Comparison of ENCODE assay signal across 8 mouse cellular contexts in genomic region chr1:50925356-50925921, GRCm38 (mm10). TPM values are rescaled to one million over a fixed set of nuclear protein-coding genes. Genes with fewer than 3 reads are reported as not detected.
A peak's percentile ranks its signal among the peaks of the same experiment; 100 is the strongest.
DNase-seq lines count a peak whose midpoint lies in the region; ATAC-seq and TF ChIP-seq lines count a peak whose summit lies in the region.

No protein-coding gene starts in this region.

- DNase-seq in brain, embryonic 14.5 days (ENCODE audit: low read depth), result peak; percentile 82
- peak; percentile 47 to 52 for DNase-seq in cerebellum, postnatal 14 days
- no peak for DNase-seq in limb, embryonic 14.5 days (ENCODE audit: low spot score)
- DNase-seq in right cerebral cortex, postnatal 4 days, result peak; percentile 31
- no peak for DNase-seq in adrenal gland, adult (ENCODE audit: inconsistent age in 2 of 2, low spot score in 1 of 2)
- DNase-seq in gastrocnemius, postnatal 25 days, result no peak

- TF ChIP-seq POLR2A in brain, embryonic 14.5 days (IDR thresholded peaks at IDR 0.05; ENCODE audit: borderline replicate concordance, extremely low read depth, insufficient read depth, insufficient read length, poor library complexity, severe bottlenecking), result no peak
- no peak for TF ChIP-seq POLR2A in limb, embryonic 14.5 days (IDR thresholded peaks at IDR 0.05; ENCODE audit: borderline replicate concordance, extremely low read depth, insufficient read depth, insufficient read length)

- TF ChIP-seq CTCF in brain, embryonic 14.5 days (IDR thresholded peaks at IDR 0.05; ENCODE audit: borderline replicate concordance, extremely low read depth, insufficient read depth, insufficient read length), result no peak

- H3K9ac ChIP-seq in hindbrain, embryonic 13.5 days, result peak overlapping the region; percentile 85
- H3K9ac ChIP-seq in limb, embryonic 14.5 days (ENCODE audit: low read depth, low read length, severe bottlenecking), result no peak overlapping the region

- H3K27me3 ChIP-seq in hindbrain, embryonic 13.5 days, result 0 out of 2 replicates have a peak, but pooled peaks cover 3% of the 10 kb centered on the region
- H3K27me3 ChIP-seq in limb, embryonic 14.5 days (ENCODE audit: control insufficient read depth, insufficient read depth, low read length), result peaks cover 27% of the 10 kb centered on the region

- ATAC-seq in hindbrain, embryonic 13.5 days (ENCODE audit: low FRiP score), result no peak
- ATAC-seq in limb, embryonic 14.5 days (ENCODE audit: low FRiP score, low read depth), result no peak
- no peak for ATAC-seq in erythroid progenitor cell, adult 5-6 weeks (replicated peaks; ENCODE audit: low FRiP score, poor library complexity, severe bottlenecking)

- peak overlapping the region; percentile 83 for H3K4me3 ChIP-seq in hindbrain, embryonic 13.5 days
- H3K4me3 ChIP-seq in limb, embryonic 14.5 days (replicated peaks; ENCODE audit: low read length), result peak overlapping the region; percentile 56

- H3K36me3 ChIP-seq in hindbrain, embryonic 13.5 days, result no peaks in the 10 kb centered on the region
- H3K36me3 ChIP-seq in limb, embryonic 14.5 days (ENCODE audit: control insufficient read depth, insufficient read depth, low read length), result no peaks in the 10 kb centered on the region

- H3K4me2 ChIP-seq in hindbrain, embryonic 13.5 days, result peak overlapping the region; percentile 78
- H3K4me2 ChIP-seq in limb, embryonic 14.5 days (replicated peaks; ENCODE audit: low read depth, low read length, severe bottlenecking), result peak overlapping the region; percentile 100

- H3K4me1 ChIP-seq in hindbrain, embryonic 13.5 days (replicated peaks), result peaks cover 8% of the 10 kb centered on the region
- H3K4me1 ChIP-seq in limb, embryonic 14.5 days (ENCODE audit: control insufficient read depth, insufficient read depth, low read length), result peaks cover 5% of the 10 kb centered on the region; the same call in 1 of the 2 replicates

- peak overlapping the region; percentile 97 for H3K27ac ChIP-seq in hindbrain, embryonic 13.5 days
- H3K27ac ChIP-seq in limb, embryonic 14.5 days (replicated peaks; ENCODE audit: low read depth, low read length), result no peak overlapping the region

- no peaks in the 10 kb centered on the region for H3K9me3 ChIP-seq in hindbrain, embryonic 13.5 days
- H3K9me3 ChIP-seq in limb, embryonic 14.5 days (ENCODE audit: control insufficient read depth, low read length), result no peaks in the 10 kb centered on the region

- 5% methylated on average over 13 of the region's 13 CpGs for WGBS in hindbrain, embryonic 13.5 days
- 11% methylated on average over 13 of the region's 13 CpGs for WGBS in limb, embryonic 14.5 days

RNA-seq across cellular contexts. Expression of gene Tmeff2, which starts 25.0 kb away (rescaled TPM):
- 28.5 and 35.3 TPM in 2 replicates for polyA plus RNA-seq in brain, embryonic 14.5 days (2012; rRNA removed)
- polyA plus RNA-seq in hindbrain, embryonic 13.5 days (2015; fragmentation: Nextera tagmentation; extraction: Ambion mirVana), result 64.7 and 78.6 TPM in 2 replicates
- polyA plus RNA-seq in limb, embryonic 14.5 days (2012; rRNA removed), result 18.0 and 24.2 TPM in 2 replicates
- 22.2 and 23.3 TPM in 2 replicates for polyA plus RNA-seq in limb, embryonic 14.5 days (2014; fragmentation: Nextera tagmentation; extraction: Ambion mirVana)
- total RNA-seq in gastrocnemius, postnatal 25 days (2021), result 1 to 10 TPM; 1.7 to 2.9 TPM
- total RNA-seq in erythroid progenitor cell, adult 5-6 weeks (2015; ENCODE audit: low replicate concordance), result not detected in 2 replicates
- total RNA-seq in erythroid progenitor cell, adult 5-6 weeks (2017; ENCODE audit: low replicate concordance), result not detected in 2 replicates

Comparison
In these comparisons a context has a peak if more than half of its experiments do, and no peak if none do; other contexts are left out.
1. DNase-seq: peak in brain, embryonic 14.5 days (single experiment), cerebellum, postnatal 14 days (2 of 2) and right cerebral cortex, postnatal 4 days (single experiment); none in limb, embryonic 14.5 days (single experiment), adrenal gland, adult (0 of 2) and gastrocnemius, postnatal 25 days (single experiment).